Mouse (Mus musculus): Measurements from ENCODE around the gene Gpatch2.

- no peak for TF ChIP-seq CTCF (IDR thresholded peaks at IDR 0.05; ENCODE audit: control insufficient read depth, insufficient read depth, low read length)
- TF ChIP-seq POLR2A (IDR thresholded peaks at IDR 0.05; ENCODE audit: borderline replicate concordance, control insufficient read depth, low read depth, low read length): no peak
These were observed 79.2 kb downstream of the Gpatch2 start for GRCm38 (mm10) chr1:187294522-187294921.

Measured in bone marrow, adult 2 months (tissue).